Mouse (Mus musculus): ENCODE results near the gene Cldn17. TPM values are rescaled to one million over a fixed set of nuclear protein-coding genes. Genes with fewer than 3 reads are reported as not detected.

The Cldn17 gene
- not detected in 2 replicates for polyA plus RNA-seq (2014; fragmentation: Nextera tagmentation; extraction: Ambion mirVana)

DNA sequence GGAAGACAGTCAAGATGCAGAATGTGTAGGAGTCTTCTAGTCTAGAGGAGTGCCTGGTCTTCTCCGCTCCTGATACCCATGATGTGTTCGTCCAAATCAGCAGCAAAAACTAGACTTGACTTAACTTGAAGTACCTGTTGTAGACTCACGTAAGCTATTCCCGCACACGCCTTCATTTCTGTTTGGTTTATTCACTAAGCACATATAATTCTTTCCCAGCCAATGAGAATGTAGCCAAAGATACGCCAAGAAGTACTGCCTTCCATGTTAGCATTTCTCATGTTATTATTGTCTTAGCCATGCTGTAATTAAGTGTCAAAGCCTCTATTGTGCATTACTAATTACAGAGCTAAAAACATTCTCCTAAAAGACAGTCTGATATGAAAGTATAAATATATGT is at the start of gene Cldn17:
TSS of gene Cldn17 (minus strand) at position 101 of the 400 bp plus-strand sequence.
- no peaks in the 10 kb centered on the region for H3K36me3 ChIP-seq (ENCODE audit: control insufficient read depth, insufficient read depth, low read length)
- no peak for ATAC-seq (ENCODE audit: low read depth)
- no peak within 1 kb of the TSS for H3K9ac ChIP-seq (replicated peaks; ENCODE audit: low read depth, low read length)
- H3K27me3 ChIP-seq (ENCODE audit: control insufficient read depth, insufficient read depth, low read length) = no peaks in the 10 kb centered on the region
- H3K27ac ChIP-seq (ENCODE audit: low read depth, low read length) = no peak within 1 kb of the TSS
- no peak within 1 kb of the TSS for H3K4me3 ChIP-seq (ENCODE audit: low read depth, low read length)
- no peaks in the 10 kb centered on the region for H3K4me1 ChIP-seq (ENCODE audit: control insufficient read depth, insufficient read depth, low read length)
- no peak within 1 kb of the TSS for H3K4me2 ChIP-seq (ENCODE audit: low read depth, low read length)
- no peaks in the 10 kb centered on the region for H3K9me3 ChIP-seq (ENCODE audit: control insufficient read depth, low read length)
- WGBS = 93% methylated on average over 6 of the region's 6 CpGs

DNA sequence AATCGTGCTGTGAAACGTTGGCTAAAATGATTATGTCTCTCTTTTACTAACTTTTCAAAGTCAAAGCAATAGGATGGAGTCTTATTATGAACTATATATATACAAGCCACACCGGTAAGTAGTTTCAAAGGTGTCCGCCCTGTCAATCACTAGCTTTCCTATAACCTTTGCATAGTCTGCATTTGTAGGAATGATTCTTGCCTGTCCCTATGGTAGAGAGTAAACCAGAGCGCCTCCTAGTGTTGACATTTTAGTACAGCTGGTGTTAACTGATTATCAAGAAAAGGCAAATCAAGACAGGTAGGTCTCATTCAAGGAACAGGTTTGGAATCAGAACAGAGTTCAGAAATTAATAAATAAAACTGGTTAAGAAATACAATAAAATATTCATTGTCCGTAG is 35.7 kb upstream of the Cldn17 start:
- Histone ChIP-seq H3K27ac (ENCODE audit: low read depth, low read length) (no peak overlapping the region), H3K4me2 (ENCODE audit: low read depth, low read length) (no peak overlapping the region), H3K9ac (replicated peaks; ENCODE audit: low read depth, low read length) (no peak overlapping the region), H3K9me3 (ENCODE audit: control insufficient read depth, low read length) (no peaks in the 10 kb centered on the region), H3K4me1 (ENCODE audit: control insufficient read depth, insufficient read depth, low read length) (no peaks in the 10 kb centered on the region), H3K27me3 (ENCODE audit: control insufficient read depth, insufficient read depth, low read length) (no peaks in the 10 kb centered on the region), H3K4me3 (ENCODE audit: low read depth, low read length) (no peak overlapping the region), H3K36me3 (ENCODE audit: control insufficient read depth, insufficient read depth, low read length) (no peaks in the 10 kb centered on the region)
- WGBS = 54% methylated on average over 6 of the region's 6 CpGs
- ATAC-seq (ENCODE audit: low read depth) = no peak

DNA sequence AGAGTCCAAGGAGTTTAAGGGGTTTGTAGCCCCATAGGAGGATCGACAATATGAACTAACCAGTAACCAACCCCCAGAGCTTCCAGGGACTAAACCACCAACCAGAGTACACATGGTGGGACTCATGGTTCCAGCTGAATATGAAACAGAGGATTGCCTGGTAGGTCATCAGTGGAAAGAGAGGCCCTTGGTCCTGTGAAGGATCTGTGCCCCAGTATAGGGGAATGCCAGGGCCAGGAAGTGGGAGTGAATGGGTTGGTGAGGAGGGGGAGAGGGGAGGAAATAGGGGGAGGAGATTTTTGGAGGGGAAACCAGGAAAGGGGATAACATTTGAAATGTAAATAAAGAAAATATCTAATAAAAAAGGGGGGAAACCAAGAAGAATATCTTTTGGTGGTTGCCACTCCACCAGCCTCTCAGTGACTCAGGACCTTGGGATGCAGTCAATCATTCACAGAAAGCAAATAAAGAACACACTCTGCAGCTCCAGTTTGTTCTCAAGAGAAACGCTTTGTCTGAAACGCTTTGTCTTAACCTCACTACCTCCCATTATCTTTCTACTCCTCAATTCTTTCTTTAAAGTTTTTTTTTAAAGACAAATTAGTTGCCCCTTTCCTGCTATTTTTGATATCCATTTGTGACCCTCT is 33.2 kb upstream of the Cldn17 start:
- Histone ChIP-seq H3K27ac (ENCODE audit: low read depth, low read length) (no peak overlapping the region), H3K27me3 (ENCODE audit: control insufficient read depth, insufficient read depth, low read length) (no peaks in the 10 kb centered on the region), H3K9me3 (ENCODE audit: control insufficient read depth, low read length) (no peaks in the 10 kb centered on the region), H3K9ac (replicated peaks; ENCODE audit: low read depth, low read length) (no peak overlapping the region), H3K36me3 (ENCODE audit: control insufficient read depth, insufficient read depth, low read length) (no peaks in the 10 kb centered on the region), H3K4me1 (ENCODE audit: control insufficient read depth, insufficient read depth, low read length) (no peaks in the 10 kb centered on the region), H3K4me2 (ENCODE audit: low read depth, low read length) (no peak overlapping the region), H3K4me3 (ENCODE audit: low read depth, low read length) (no peak overlapping the region)
- WGBS = 62% methylated on average over 3 of the region's 3 CpGs
- no peak for ATAC-seq (ENCODE audit: low read depth)

DNA sequence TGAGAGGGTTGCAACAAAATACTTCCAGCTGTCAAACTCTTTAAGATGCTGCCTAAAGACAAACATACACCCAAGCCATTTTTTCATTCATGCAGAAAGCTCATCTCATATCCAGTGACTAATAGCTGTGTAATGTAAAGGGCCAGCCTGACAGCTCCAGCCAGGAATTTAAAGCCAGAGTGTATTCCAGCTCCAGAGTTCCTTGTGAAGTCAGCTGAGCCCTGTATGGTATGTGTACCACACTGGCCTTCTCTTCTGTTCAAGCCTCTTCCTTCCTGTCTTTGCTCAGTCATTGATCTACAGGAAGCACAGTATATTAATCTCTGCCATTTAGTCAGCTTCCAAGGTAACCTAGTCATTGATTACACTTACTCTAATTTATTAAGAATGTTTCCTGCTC is 4.6 kb upstream of the Cldn17 start:
- Histone ChIP-seq H3K36me3 (ENCODE audit: control insufficient read depth, insufficient read depth, low read length) (no peaks in the 10 kb centered on the region), H3K27me3 (ENCODE audit: control insufficient read depth, insufficient read depth, low read length) (no peaks in the 10 kb centered on the region), H3K9me3 (ENCODE audit: control insufficient read depth, low read length) (no peaks in the 10 kb centered on the region), H3K4me2 (ENCODE audit: low read depth, low read length) (no peak overlapping the region), H3K27ac (ENCODE audit: low read depth, low read length) (no peak overlapping the region), H3K9ac (replicated peaks; ENCODE audit: low read depth, low read length) (no peak overlapping the region), H3K4me3 (ENCODE audit: low read depth, low read length) (no peak overlapping the region), H3K4me1 (ENCODE audit: control insufficient read depth, insufficient read depth, low read length) (no peaks in the 10 kb centered on the region)
- no peak for ATAC-seq (ENCODE audit: low read depth)

DNA sequence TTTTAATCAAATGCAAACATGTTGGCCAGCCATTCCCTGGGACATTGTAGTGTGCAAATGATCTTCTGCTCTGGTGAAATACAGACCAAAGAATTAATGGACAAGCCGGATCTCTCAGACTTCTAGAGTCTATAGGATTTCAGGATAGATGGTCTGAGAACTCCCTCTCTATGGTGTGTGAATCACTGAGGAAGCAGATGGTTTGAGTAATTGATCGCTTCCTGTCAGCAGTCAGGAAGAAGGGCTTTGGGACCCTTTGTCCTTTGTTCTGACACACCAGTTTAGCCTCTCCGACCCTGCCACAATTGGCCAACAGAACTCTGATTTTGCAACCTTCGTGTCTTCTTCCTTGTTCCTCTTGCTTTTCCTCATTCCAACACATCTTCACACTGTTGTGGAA is 1.4 kb upstream of the Cldn17 start:
- no peaks in the 10 kb centered on the region for H3K27me3 ChIP-seq (ENCODE audit: control insufficient read depth, insufficient read depth, low read length)
- no peaks in the 10 kb centered on the region for H3K4me1 ChIP-seq (ENCODE audit: control insufficient read depth, insufficient read depth, low read length)
- no peak overlapping the region for H3K4me3 ChIP-seq (ENCODE audit: low read depth, low read length)
- no peak overlapping the region for H3K27ac ChIP-seq (ENCODE audit: low read depth, low read length)
- H3K36me3 ChIP-seq (ENCODE audit: control insufficient read depth, insufficient read depth, low read length) = no peaks in the 10 kb centered on the region
- ATAC-seq (ENCODE audit: low read depth) = no peak
- no peak overlapping the region for H3K4me2 ChIP-seq (ENCODE audit: low read depth, low read length)
- H3K9me3 ChIP-seq (ENCODE audit: control insufficient read depth, low read length) = no peaks in the 10 kb centered on the region
- 74% methylated on average over 4 of the region's 4 CpGs for WGBS
- no peak overlapping the region for H3K9ac ChIP-seq (replicated peaks; ENCODE audit: low read depth, low read length)

- no peak overlapping the region for H3K4me3 ChIP-seq (ENCODE audit: low read depth, low read length)
- no peak overlapping the region for H3K4me2 ChIP-seq (ENCODE audit: low read depth, low read length)
- H3K4me1 ChIP-seq (ENCODE audit: control insufficient read depth, insufficient read depth, low read length) = no peaks in the 10 kb centered on the region
- no peaks in the 10 kb centered on the region for H3K9me3 ChIP-seq (ENCODE audit: control insufficient read depth, low read length)
- H3K9ac ChIP-seq (replicated peaks; ENCODE audit: low read depth, low read length) = no peak overlapping the region
- WGBS = 92% methylated on average over 11 of the region's 11 CpGs
- no peak overlapping the region for H3K27ac ChIP-seq (ENCODE audit: low read depth, low read length)
- no peaks in the 10 kb centered on the region for H3K36me3 ChIP-seq (ENCODE audit: control insufficient read depth, insufficient read depth, low read length)
- H3K27me3 ChIP-seq (ENCODE audit: control insufficient read depth, insufficient read depth, low read length) = no peaks in the 10 kb centered on the region
- ATAC-seq (ENCODE audit: low read depth) = no peak
These were observed 440 bp downstream of the Cldn17 start for GRCm38 (mm10) chr16:88506338-88506737.

DNA sequence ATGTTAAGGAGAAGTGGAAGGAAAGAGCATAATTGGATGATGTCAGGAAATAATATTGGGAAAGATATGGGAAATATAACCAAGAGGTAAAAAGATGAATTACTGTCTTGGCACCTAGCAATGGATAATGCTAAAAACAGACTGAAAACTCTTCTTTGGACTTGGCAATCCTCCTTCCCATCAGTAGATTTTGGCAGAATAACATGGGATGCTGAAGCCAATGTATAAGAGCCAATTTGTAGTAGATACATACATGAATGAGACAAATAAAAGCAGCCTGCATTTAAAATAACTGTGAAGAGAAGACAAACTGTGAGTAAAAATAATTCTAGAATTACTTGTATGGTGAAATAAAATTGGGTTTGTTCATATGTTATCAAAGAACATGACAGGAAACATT is 18.7 kb downstream of the Cldn17 start:
- ATAC-seq (ENCODE audit: low read depth) = no peak
- no peaks in the 10 kb centered on the region for H3K9me3 ChIP-seq (ENCODE audit: control insufficient read depth, low read length)
- no peak overlapping the region for H3K27ac ChIP-seq (ENCODE audit: low read depth, low read length)
- no peak overlapping the region for H3K9ac ChIP-seq (replicated peaks; ENCODE audit: low read depth, low read length)
- no peaks in the 10 kb centered on the region for H3K36me3 ChIP-seq (ENCODE audit: control insufficient read depth, insufficient read depth, low read length)
- no peaks in the 10 kb centered on the region for H3K27me3 ChIP-seq (ENCODE audit: control insufficient read depth, insufficient read depth, low read length)
- no peaks in the 10 kb centered on the region for H3K4me1 ChIP-seq (ENCODE audit: control insufficient read depth, insufficient read depth, low read length)
- no peak overlapping the region for H3K4me2 ChIP-seq (ENCODE audit: low read depth, low read length)
- H3K4me3 ChIP-seq (ENCODE audit: low read depth, low read length) = no peak overlapping the region

- ATAC-seq (ENCODE audit: low read depth) = no peak
- Histone ChIP-seq H3K9ac (replicated peaks; ENCODE audit: low read depth, low read length) (no peak overlapping the region), H3K9me3 (ENCODE audit: control insufficient read depth, low read length) (no peaks in the 10 kb centered on the region), H3K27ac (ENCODE audit: low read depth, low read length) (no peak overlapping the region), H3K36me3 (ENCODE audit: control insufficient read depth, insufficient read depth, low read length) (no peaks in the 10 kb centered on the region), H3K4me2 (ENCODE audit: low read depth, low read length) (no peak overlapping the region), H3K27me3 (ENCODE audit: control insufficient read depth, insufficient read depth, low read length) (no peaks in the 10 kb centered on the region), H3K4me1 (ENCODE audit: control insufficient read depth, insufficient read depth, low read length) (no peaks in the 10 kb centered on the region), H3K4me3 (ENCODE audit: low read depth, low read length) (no peak overlapping the region)
- WGBS = 81% methylated on average over 3 of the region's 3 CpGs
These were observed 26.6 kb downstream of the Cldn17 start for GRCm38 (mm10) chr16:88480011-88480774.

GRCm38 (mm10) chr16:88463235-88463634 is 43.5 kb downstream of the Cldn17 start:
- Histone ChIP-seq H3K27me3 (ENCODE audit: control insufficient read depth, insufficient read depth, low read length) (no peaks in the 10 kb centered on the region), H3K4me3 (ENCODE audit: low read depth, low read length) (no peak overlapping the region), H3K4me1 (ENCODE audit: control insufficient read depth, insufficient read depth, low read length) (no peaks in the 10 kb centered on the region)

More at GRCm38 (mm10) chr16:88463235-88463634, 43.5 kb downstream of the Cldn17 start:
- no peak for ATAC-seq (ENCODE audit: low read depth)
- WGBS = 86% methylated on average over 3 of the region's 3 CpGs
- H3K9ac ChIP-seq (replicated peaks; ENCODE audit: low read depth, low read length) = no peak overlapping the region
- no peaks in the 10 kb centered on the region for H3K36me3 ChIP-seq (ENCODE audit: control insufficient read depth, insufficient read depth, low read length)
- no peaks in the 10 kb centered on the region for H3K9me3 ChIP-seq (ENCODE audit: control insufficient read depth, low read length)
- no peak overlapping the region for H3K27ac ChIP-seq (ENCODE audit: low read depth, low read length)
- no peak overlapping the region for H3K4me2 ChIP-seq (ENCODE audit: low read depth, low read length)

All from neural tube, embryonic 14.5 days (tissue).